In genomic region chr8:91312835-91313832, GRCm38 (mm10) we compare ENCODE assay signal across 8 mouse cellular contexts. TPM values are rescaled to one million over a fixed set of nuclear protein-coding genes. Genes with fewer than 3 reads are reported as not detected.
A peak's percentile ranks its signal among the peaks of the same experiment; 100 is the strongest.
DNase-seq lines count a peak whose midpoint lies in the region; ATAC-seq and TF ChIP-seq lines count a peak whose summit lies in the region.

TSS of gene Rpgrip1l (minus strand) at chr8:91313262.
TSS of gene Fto (plus strand) at chr8:91313525.

- H3K27ac ChIP-seq in forebrain, embryonic 16.5 days (ENCODE audit: low read length): peak within 1 kb of the TSS; percentile 84
- H3K27ac ChIP-seq in layer of hippocampus, adult 2 months: peak within 1 kb of the TSS; percentile 97
- peak within 1 kb of the TSS; percentile 77; the same call in 1 of the 2 replicates for H3K27ac ChIP-seq in lung, embryonic 14.5 days (ENCODE audit: low read depth)
- H3K27ac ChIP-seq in olfactory bulb, adult 2 months (ENCODE audit: insufficient read depth, low read depth, low read length): peak within 1 kb of the TSS; percentile 36
- H3K27ac ChIP-seq in thymus, adult 2 months (ENCODE audit: control insufficient read depth, insufficient read depth, low read length): no peak within 1 kb of the TSS

- H3K4me3 ChIP-seq in G1E (ENCODE audit: low read depth, low read length): peak within 1 kb of the TSS; percentile 82
- peak within 1 kb of the TSS; percentile 77 for H3K4me3 ChIP-seq in forebrain, embryonic 16.5 days (replicated peaks; ENCODE audit: low read length)
- peak within 1 kb of the TSS; percentile 79 for H3K4me3 ChIP-seq in layer of hippocampus, adult 2 months
- H3K4me3 ChIP-seq in lung, embryonic 14.5 days (ENCODE audit: low read depth, low read length): peak within 1 kb of the TSS; percentile 71
- peak within 1 kb of the TSS; percentile 65 for H3K4me3 ChIP-seq in olfactory bulb, adult 2 months (ENCODE audit: insufficient read depth, low read depth, low read length)
- peak within 1 kb of the TSS; percentile 90 for H3K4me3 ChIP-seq in thymus, adult 2 months (ENCODE audit: control insufficient read depth, insufficient read depth, low read length)

- H3K9me3 ChIP-seq in G1E (replicated peaks): no peaks in the 10 kb centered on the region
- no peaks in the 10 kb centered on the region for H3K9me3 ChIP-seq in forebrain, embryonic 16.5 days (ENCODE audit: control insufficient read depth, low read length)
- H3K9me3 ChIP-seq in lung, embryonic 14.5 days (ENCODE audit: low read depth, low read length): no peaks in the 10 kb centered on the region

- peak; percentile 95 for ATAC-seq in G1E (ENCODE audit: extremely low read depth, insufficient number of reproducible peaks, low FRiP score, poor library complexity, severe bottlenecking)
- ATAC-seq in forebrain, embryonic 16.5 days: peak; percentile 99
- ATAC-seq in lung, embryonic 14.5 days (ENCODE audit: insufficient read depth): peak; percentile 100

- peak within 1 kb of the TSS; percentile 95 for H3K4me2 ChIP-seq in forebrain, embryonic 16.5 days (ENCODE audit: low read length)
- peak within 1 kb of the TSS; percentile 64 for H3K4me2 ChIP-seq in lung, embryonic 14.5 days

- WGBS in forebrain, embryonic 16.5 days: under 1% methylated on average over 59 of the region's 59 CpGs
- WGBS in lung, embryonic 14.5 days: under 1% methylated on average over 59 of the region's 59 CpGs
- WGBS in olfactory bulb, adult 2 months: under 1% methylated on average over 59 of the region's 59 CpGs
- WGBS in thymus, adult 2 months: 1% methylated on average over 59 of the region's 59 CpGs

- H3K36me3 ChIP-seq in G1E (replicated peaks): peaks cover 21% of the 10 kb centered on the region
- no peaks in the 10 kb centered on the region for H3K36me3 ChIP-seq in forebrain, embryonic 16.5 days (ENCODE audit: control insufficient read depth, insufficient read depth)
- H3K36me3 ChIP-seq in lung, embryonic 14.5 days (ENCODE audit: insufficient read depth): peaks cover 5% of the 10 kb centered on the region; the same call in 1 of the 2 replicates
- H3K36me3 ChIP-seq in thymus, adult 2 months (ENCODE audit: control insufficient read depth, insufficient read depth, low read length): no peaks in the 10 kb centered on the region

- peak within 1 kb of the TSS; percentile 93 for H3K9ac ChIP-seq in forebrain, embryonic 16.5 days (replicated peaks; ENCODE audit: low read depth, low read length)
- peak within 1 kb of the TSS; percentile 87 for H3K9ac ChIP-seq in lung, embryonic 14.5 days

- peaks cover 29% of the 10 kb centered on the region for H3K4me1 ChIP-seq in G1E (ENCODE audit: insufficient read depth, low read depth, low read length)
- peaks cover 18% of the 10 kb centered on the region for H3K4me1 ChIP-seq in forebrain, embryonic 16.5 days (replicated peaks; ENCODE audit: control insufficient read depth, insufficient read depth, low read length)
- peaks cover 4% of the 10 kb centered on the region; the same call in 1 of the 2 replicates for H3K4me1 ChIP-seq in lung, embryonic 14.5 days (ENCODE audit: insufficient read depth)
- H3K4me1 ChIP-seq in olfactory bulb, adult 2 months (ENCODE audit: control insufficient read depth, insufficient read depth, low read length): peaks cover 3% of the 10 kb centered on the region; the same call in 1 of the 2 replicates
- peaks cover 2% of the 10 kb centered on the region for H3K4me1 ChIP-seq in thymus, adult 2 months (replicated peaks; ENCODE audit: control insufficient read depth, insufficient read depth, low read length)

- no peaks in the 10 kb centered on the region for H3K27me3 ChIP-seq in G1E (ENCODE audit: insufficient read depth, low read length)
- no peaks in the 10 kb centered on the region for H3K27me3 ChIP-seq in forebrain, embryonic 16.5 days (replicated peaks; ENCODE audit: control insufficient read depth, insufficient read depth, low read length)
- H3K27me3 ChIP-seq in lung, embryonic 14.5 days (ENCODE audit: insufficient read depth, low read length): no peaks in the 10 kb centered on the region
- no peaks in the 10 kb centered on the region for H3K27me3 ChIP-seq in thymus, adult 2 months (ENCODE audit: control insufficient read depth, insufficient read depth, low read length)

- peak; percentile 71 for DNase-seq in G1E (ENCODE audit: low spot score)
- DNase-seq in cerebellum, adult 18-20 months: peak; percentile 95 to 100
- peak; percentile 89 to 93 for DNase-seq in heart, postnatal 36 days
- peak; percentile 96 to 99 for DNase-seq in layer of hippocampus, adult 2 months (ENCODE audit: low spot score in 2 of 2)
- DNase-seq in lung, embryonic 14.5 days: peak; percentile 99
- DNase-seq in thymus, adult 2 months: peak; percentile 98

- TF ChIP-seq POLR2A in olfactory bulb, adult 2 months (IDR thresholded peaks at IDR 0.05; ENCODE audit: insufficient read depth, low read depth, low read length): peak; percentile 64
- peak; percentile 69; the same call in 1 of the 2 replicates for TF ChIP-seq POLR2A in thymus, adult 2 months (IDR thresholded peaks at IDR 0.05; ENCODE audit: control insufficient read depth, extremely low read depth, insufficient read depth, low read length, poor library complexity)

- TF ChIP-seq CTCF in G1E (IDR thresholded peaks at IDR 0.05; ENCODE audit: low read depth, low read length): peak; percentile 27; the same call in 1 of the 2 replicates
- TF ChIP-seq CTCF in layer of hippocampus, adult 2 months (conservative IDR thresholded peaks at IDR 0.05): peak; percentile 81
- no peak for TF ChIP-seq CTCF in lung, embryonic 14.5 days (IDR thresholded peaks at IDR 0.05; ENCODE audit: low read depth)
- TF ChIP-seq CTCF in olfactory bulb, adult 2 months (IDR thresholded peaks at IDR 0.05; ENCODE audit: insufficient read depth, low read depth, low read length): no peak
- TF ChIP-seq CTCF in thymus, adult 2 months (IDR thresholded peaks at IDR 0.05; ENCODE audit: borderline replicate concordance, control insufficient read depth, extremely low read depth, insufficient read depth, low read length, poor library complexity): no peak

- intact Hi-C loops in heart, postnatal 36 days (cut with DNase I): loop anchor here (10.0 kb wide), 1 partner anchor 1042 kb away; the partner anchor contains the start of gene Irx5

RNA-seq across cellular contexts. Expression of gene Rpgrip1l, which starts in this region (rescaled TPM):
- total RNA-seq in G1E (2014; fragmentation: Nextera tagmentation): 5.6 and 13.9 TPM in 2 replicates
- 6.6 and 10.7 TPM in 2 replicates for total RNA-seq in G1E (2017)
- polyA plus RNA-seq in G1E (2012): 0.19 and 0.26 TPM in 2 replicates
- polyA plus RNA-seq in forebrain, embryonic 16.5 days (2015; fragmentation: Nextera tagmentation; extraction: Ambion mirVana): 13.5 and 13.7 TPM in 2 replicates
- 1 to 10 TPM; 1.7 to 3.8 TPM for total RNA-seq in heart, postnatal 36 days (2021)
- 10 to 100 TPM; 21.6 to 25.4 TPM for total RNA-seq in layer of hippocampus, adult 2 months (2021)
- polyA plus RNA-seq in lung, embryonic 14.5 days (2014; fragmentation: Nextera tagmentation; extraction: Ambion mirVana): 10.4 and 11.6 TPM in 2 replicates
- not detected in 2 replicates for polyA plus RNA-seq in olfactory bulb, adult 2 months (2012; ENCODE audit: insufficient read depth, insufficient read length, low replicate concordance, missing spikeins)
- 1.9 TPM in 2 replicates for polyA plus RNA-seq in thymus, adult 2 months (2012; rRNA removed)

RNA-seq across cellular contexts. Expression of gene Fto, which starts in this region (rescaled TPM):
- 45.7 and 50.1 TPM in 2 replicates for total RNA-seq in G1E (2014; fragmentation: Nextera tagmentation)
- total RNA-seq in G1E (2017): 17.3 and 17.9 TPM in 2 replicates
- polyA plus RNA-seq in G1E (2012): 10.4 and 12.2 TPM in 2 replicates
- 123 and 132 TPM in 2 replicates for polyA plus RNA-seq in forebrain, embryonic 16.5 days (2015; fragmentation: Nextera tagmentation; extraction: Ambion mirVana)
- 10 to 100 TPM; 62.9 to 68.3 TPM for total RNA-seq in heart, postnatal 36 days (2021)
- total RNA-seq in layer of hippocampus, adult 2 months (2021): 100 to 1,000 TPM; 146 to 151 TPM
- 104 and 109 TPM in 2 replicates for polyA plus RNA-seq in lung, embryonic 14.5 days (2014; fragmentation: Nextera tagmentation; extraction: Ambion mirVana)
- not detected in 2 replicates for polyA plus RNA-seq in olfactory bulb, adult 2 months (2012; ENCODE audit: insufficient read depth, insufficient read length, low replicate concordance, missing spikeins)
- 29.9 and 34.7 TPM in 2 replicates for polyA plus RNA-seq in thymus, adult 2 months (2012; rRNA removed)

Comparison
In these comparisons a context has a peak if more than half of its experiments do, and no peak if none do; other contexts are left out.
1. CTCF ChIP-seq: peak in G1E (single experiment) and layer of hippocampus, adult 2 months (single experiment); none in lung, embryonic 14.5 days (single experiment), olfactory bulb, adult 2 months (single experiment) and thymus, adult 2 months (single experiment).
2. Peak in every context shown above with its lines, with median percentiles within 50 percentile points of each other: ATAC-seq, DNase-seq and H3K4me3 ChIP-seq.